Mouse (Mus musculus): ENCODE measurements around the gene Irf8. TPM values are rescaled to one million over a fixed set of nuclear protein-coding genes. Genes with fewer than 3 reads are reported as not detected.

The Irf8 gene
- total and polyA plus RNA-seq, 3 experiments: not detected

GRCm38 (mm10) chr8:120763267-120763666 lies 27.1 kb downstream of the Irf8 start:
- H3K36me3 ChIP-seq (ENCODE audit: control insufficient read depth in 1 of 2, insufficient read depth in 2 of 2, low read length in 2 of 2): no peaks in the 10 kb centered on the region
- H3K27ac ChIP-seq (ENCODE audit: control insufficient read depth, low read depth, low read length): no peak overlapping the region
- no peaks in the 10 kb centered on the region for H3K27me3 ChIP-seq (ENCODE audit: control insufficient read depth in 1 of 2, insufficient read depth in 2 of 2, low read length in 2 of 2)
- no peaks in the 10 kb centered on the region for H3K9me3 ChIP-seq (replicated peaks; ENCODE audit: insufficient read depth, low read length)
- H3K4me3 ChIP-seq (ENCODE audit: control insufficient read depth in 1 of 2, insufficient read depth in 1 of 2, low read depth in 2 of 2, low read length in 2 of 2): no peak overlapping the region
- H3K4me1 ChIP-seq (ENCODE audit: control insufficient read depth in 1 of 2, insufficient read depth in 2 of 2, low read length in 2 of 2): no peaks in the 10 kb centered on the region
- no peak overlapping the region for H3K9ac ChIP-seq (ENCODE audit: control insufficient read depth, low read depth, low read length, poor library complexity, severe bottlenecking)
- no peak for DNase-seq (ENCODE audit: low read depth, low spot score)
- no peak for TF ChIP-seq ETS1 (IDR thresholded peaks at IDR 0.05; ENCODE audit: low read depth, low read length)
- no peak for TF ChIP-seq RAD21 (IDR thresholded peaks at IDR 0.05; ENCODE audit: low read depth, low read length)
- no peak for TF ChIP-seq HCFC1 (IDR thresholded peaks at IDR 0.05; ENCODE audit: low read depth, low read length)
- TF ChIP-seq RCOR1 (IDR thresholded peaks at IDR 0.05; ENCODE audit: low read depth, low read length): no peak
- no peak for TF ChIP-seq ZNF384 (IDR thresholded peaks at IDR 0.05; ENCODE audit: low read depth, low read length)
- no peak for TF ChIP-seq MAX (IDR thresholded peaks at IDR 0.05; ENCODE audit: low read length)
- TF ChIP-seq GABPA (IDR thresholded peaks at IDR 0.05; ENCODE audit: low read depth, low read length): no peak
- no peak for TF ChIP-seq POLR2AphosphoS5 (IDR thresholded peaks at IDR 0.05; ENCODE audit: borderline replicate concordance, low read depth, low read length)
- no peak for TF ChIP-seq NELFE (IDR thresholded peaks at IDR 0.05; ENCODE audit: low read depth, low read length)
- TF ChIP-seq USF1 (IDR thresholded peaks at IDR 0.05; ENCODE audit: low read depth, low read length): no peak
- no peak for TF ChIP-seq TAL1 (IDR thresholded peaks at IDR 0.05; ENCODE audit: low read length)
- TF ChIP-seq POLR2A (IDR thresholded peaks at IDR 0.05; ENCODE audit: control insufficient read depth in 1 of 2, insufficient read depth in 1 of 2, low read depth in 1 of 2, low read length in 2 of 2, poor library complexity in 1 of 2): no peak
- TF ChIP-seq MXI1 (IDR thresholded peaks at IDR 0.05; ENCODE audit: low read depth, low read length): no peak
- TF ChIP-seq NRF1 (IDR thresholded peaks at IDR 0.05; ENCODE audit: insufficient read depth, low read depth, low read length, poor library complexity, severe bottlenecking): no peak
- no peak for TF ChIP-seq TBP (IDR thresholded peaks at IDR 0.05; ENCODE audit: low read depth, low read length)
- TF ChIP-seq CHD2 (IDR thresholded peaks at IDR 0.05; ENCODE audit: low read length): no peak
- no peaks in the 10 kb centered on the region for H3K79me2 ChIP-seq (ENCODE audit: control insufficient read depth, insufficient read depth, low read length, poor library complexity)

DNA sequence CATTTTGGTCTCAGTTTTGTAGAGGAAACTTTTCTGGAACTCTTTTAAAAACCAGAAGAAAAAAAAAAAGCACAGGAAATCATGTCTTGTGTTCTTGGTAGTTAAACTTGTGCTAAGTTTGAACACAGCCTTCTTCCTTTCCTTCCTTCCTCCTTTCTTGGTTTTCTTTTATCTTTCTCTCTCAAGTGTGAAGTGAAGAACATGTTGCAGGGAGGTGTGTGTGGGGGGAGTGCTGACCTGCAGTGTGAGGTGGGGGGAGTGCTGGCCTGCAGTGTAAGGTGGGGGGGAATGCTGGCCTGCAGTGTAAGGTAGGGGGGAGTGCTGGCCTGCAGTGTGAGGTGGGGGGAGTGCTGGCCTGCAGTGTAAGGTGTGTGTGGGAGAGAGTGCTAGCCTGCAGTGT lies 28.5 kb downstream of the Irf8 start:
- no peaks in the 10 kb centered on the region for H3K27me3 ChIP-seq (ENCODE audit: control insufficient read depth in 1 of 2, insufficient read depth in 2 of 2, low read length in 2 of 2)
- H3K4me1 ChIP-seq (ENCODE audit: control insufficient read depth in 1 of 2, insufficient read depth in 2 of 2, low read length in 2 of 2): no peaks in the 10 kb centered on the region
- H3K9ac ChIP-seq (ENCODE audit: control insufficient read depth, low read depth, low read length, poor library complexity, severe bottlenecking): no peak overlapping the region
- no peak overlapping the region for H3K4me3 ChIP-seq (ENCODE audit: control insufficient read depth in 1 of 2, insufficient read depth in 1 of 2, low read depth in 2 of 2, low read length in 2 of 2)
- H3K36me3 ChIP-seq (ENCODE audit: control insufficient read depth in 1 of 2, insufficient read depth in 2 of 2, low read length in 2 of 2): no peaks in the 10 kb centered on the region
- TF ChIP-seq CHD1 (IDR thresholded peaks at IDR 0.05; ENCODE audit: low read depth, low read length): no peak
- no peak for TF ChIP-seq USF2 (IDR thresholded peaks at IDR 0.05; ENCODE audit: borderline replicate concordance in 1 of 2, insufficient read depth in 1 of 2, low read depth in 1 of 2, low read length in 2 of 2)
- TF ChIP-seq ZMIZ1 (IDR thresholded peaks at IDR 0.05; ENCODE audit: low read depth, low read length): no peak
- no peak overlapping the region for H3K27ac ChIP-seq (ENCODE audit: control insufficient read depth, low read depth, low read length)
- H3K79me2 ChIP-seq (ENCODE audit: control insufficient read depth, insufficient read depth, low read length, poor library complexity): no peaks in the 10 kb centered on the region
- DNase-seq (ENCODE audit: low read depth, low spot score): no peak
- no peaks in the 10 kb centered on the region for H3K9me3 ChIP-seq (replicated peaks; ENCODE audit: insufficient read depth, low read length)

Data from MEL (cell line).